Mouse (Mus musculus): ENCODE results near the gene Tdpoz4. TPM values are rescaled to one million over a fixed set of nuclear protein-coding genes. Genes with fewer than 3 reads are reported as not detected.
"Not testable (repeated sequence)": the region's sequence is repeated elsewhere in the genome, so short reads cannot be mapped to it uniquely, and the experiment has no call there.

Gene Tdpoz4
- not detected in 2 replicates for polyA plus RNA-seq (2016; fragmentation: Nextera tagmentation; extraction: Ambion mirVana)

DNA sequence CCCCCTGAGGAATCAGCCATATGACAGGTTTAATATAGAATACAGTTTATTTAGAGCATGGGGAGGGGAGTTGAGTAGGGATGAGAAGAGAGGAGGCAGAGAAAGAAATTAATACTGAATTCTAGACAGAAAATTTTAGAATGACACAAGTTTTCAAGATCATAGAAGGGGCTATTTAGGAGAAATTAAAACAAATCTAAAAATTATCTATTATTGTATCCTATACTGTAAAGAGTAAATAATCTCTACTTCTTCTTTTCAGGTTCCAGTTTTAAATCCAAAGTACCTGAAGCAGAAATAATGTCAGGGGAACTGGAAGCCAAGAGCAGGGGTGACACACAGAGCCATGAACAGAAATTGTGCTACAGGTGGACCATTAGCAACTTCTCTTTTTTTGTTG lies at the start of gene Tdpoz4:
Tdpoz4 (plus strand) TSS at position 301 of the 400 bp plus-strand sequence.
- H3K27me3 ChIP-seq; ATAC-seq (ENCODE audit: low FRiP score); H3K4me1 ChIP-seq; H3K9ac ChIP-seq; H3K4me2 ChIP-seq (replicated peaks); H3K27ac ChIP-seq; H3K36me3 ChIP-seq; H3K9me3 ChIP-seq (replicated peaks); H3K4me3 ChIP-seq: not testable (repeated sequence)

GRCm38 (mm10) chr3:93754022-93754421 lies 42.2 kb upstream of the Tdpoz4 start:
- H3K27me3 ChIP-seq; ATAC-seq (ENCODE audit: low FRiP score); H3K9ac ChIP-seq; H3K4me2 ChIP-seq (replicated peaks); H3K4me1 ChIP-seq; H3K4me3 ChIP-seq; H3K9me3 ChIP-seq (replicated peaks); H3K36me3 ChIP-seq; H3K27ac ChIP-seq: not testable (repeated sequence)
- 92% methylated on average over 18 of the region's 18 CpGs for WGBS

GRCm38 (mm10) chr3:93772700-93773099 lies 23.5 kb upstream of the Tdpoz4 start, which contains the start of gene Gm5773:
Gene Gm5773, plus strand, starts transcription at chr3:93773000.
- not testable (repeated sequence) for H3K9ac ChIP-seq; H3K27ac ChIP-seq; H3K4me1 ChIP-seq; H3K4me2 ChIP-seq (replicated peaks); ATAC-seq (ENCODE audit: low FRiP score); H3K9me3 ChIP-seq (replicated peaks); H3K4me3 ChIP-seq; H3K27me3 ChIP-seq; H3K36me3 ChIP-seq
- WGBS = 82% methylated on average over 1 of the region's 1 CpGs

- H3K4me3 ChIP-seq; H3K9me3 ChIP-seq (replicated peaks); H3K4me1 ChIP-seq; ATAC-seq (ENCODE audit: low FRiP score); H3K27me3 ChIP-seq; H3K36me3 ChIP-seq; H3K27ac ChIP-seq; H3K9ac ChIP-seq; H3K4me2 ChIP-seq (replicated peaks): not testable (repeated sequence)
Measured at GRCm38 (mm10) chr3:93813341-93813740, 17.1 kb downstream of the Tdpoz4 start.

- not testable (repeated sequence) for H3K4me3 ChIP-seq; H3K4me1 ChIP-seq; H3K27me3 ChIP-seq; H3K4me2 ChIP-seq (replicated peaks); ATAC-seq (ENCODE audit: low FRiP score); H3K27ac ChIP-seq; H3K9me3 ChIP-seq (replicated peaks); H3K9ac ChIP-seq; H3K36me3 ChIP-seq
- 76% methylated on average over 1 of the region's 1 CpGs for WGBS
Measured at GRCm38 (mm10) chr3:93825720-93826119, 29.5 kb downstream of the Tdpoz4 start, which contains the start of gene Tdpoz3. Gene Tdpoz3, plus strand, starts transcription at chr3:93826020.

Other genes with a start within 250 kb of the Tdpoz4 start
- gene S100a10, start 241.3 kb upstream of the Tdpoz4 start, polyA plus RNA-seq (2016; fragmentation: Nextera tagmentation; extraction: Ambion mirVana) = 233 and 244 TPM in 2 replicates
- gene Tdpoz2, start 143.7 kb upstream of the Tdpoz4 start, polyA plus RNA-seq (2016; fragmentation: Nextera tagmentation; extraction: Ambion mirVana) = not detected in 2 replicates
- gene Tdpoz1, start 120.1 kb upstream of the Tdpoz4 start, polyA plus RNA-seq (2016; fragmentation: Nextera tagmentation; extraction: Ambion mirVana) = not detected in 2 replicates
- not detected in 2 replicates for gene Gm37596, start 103.3 kb upstream of the Tdpoz4 start, polyA plus RNA-seq (2016; fragmentation: Nextera tagmentation; extraction: Ambion mirVana)
- not detected in 2 replicates for gene Gm5773, start 23.4 kb upstream of the Tdpoz4 start, polyA plus RNA-seq (2016; fragmentation: Nextera tagmentation; extraction: Ambion mirVana)
- gene Tdpoz3, start 29.6 kb downstream of the Tdpoz4 start, polyA plus RNA-seq (2016; fragmentation: Nextera tagmentation; extraction: Ambion mirVana) = not detected in 2 replicates
- not detected in 2 replicates for gene Gm9117, start 147.1 kb downstream of the Tdpoz4 start, polyA plus RNA-seq (2016; fragmentation: Nextera tagmentation; extraction: Ambion mirVana)
- not detected in 2 replicates for gene Tdpoz5, start 164.9 kb downstream of the Tdpoz4 start, polyA plus RNA-seq (2016; fragmentation: Nextera tagmentation; extraction: Ambion mirVana)

Data from hindbrain, embryonic 12.5 days (tissue).